Mouse (Mus musculus) stomach, embryonic 15.5 days (tissue): ENCODE results near the gene Coro2a. TPM values are rescaled to one million over a fixed set of nuclear protein-coding genes. Genes with fewer than 3 reads are reported as not detected.

Experiments used
- ATAC-seq: fragments of 200-750 bp; cut with Nextera tagmentation; 2 replicates; pipeline ENCODE4 v1.8.0; 2017; ENCODE audit warnings: low read depth, moderate number of reproducible peaks, moderate TSS enrichment; ENCODE audit not compliant: insufficient read depth, low FRiP score
- H3K27ac ChIP-seq: fragments of 300-500 bp; sonication (generic); 2 replicates; pipeline ENCODE4 v1.5.1; 2015; ENCODE audit warnings: mild to moderate bottlenecking, inconsistent platforms
- H3K27me3 ChIP-seq: fragments of 300-500 bp; sonication (generic); replicated peaks from 2 replicates; pipeline ENCODE4 v1.6.1; 2015; ENCODE audit warnings: inconsistent platforms
- H3K36me3 ChIP-seq: fragments of 300-500 bp; sonication (generic); 2 replicates; pipeline ENCODE4 v1.6.1; 2015; ENCODE audit warnings: inconsistent platforms
- H3K4me1 ChIP-seq: fragments of 300-500 bp; sonication (generic); 2 replicates; pipeline ENCODE4 v1.6.1; 2015; ENCODE audit warnings: inconsistent platforms
- H3K4me2 ChIP-seq: fragments of 300-500 bp; sonication (generic); 2 replicates; pipeline ENCODE4 v1.6.1; 2015; ENCODE audit warnings: mild to moderate bottlenecking, inconsistent platforms
- H3K4me3 ChIP-seq: fragments of 300-500 bp; sonication (generic); replicated peaks from 2 replicates; pipeline ENCODE4 v1.5.1; 2015; ENCODE audit warnings: inconsistent platforms
- H3K9ac ChIP-seq: fragments of 300-500 bp; sonication (generic); 2 replicates; pipeline ENCODE4 v1.6.1; 2015; ENCODE audit warnings: inconsistent platforms
- H3K9me3 ChIP-seq: fragments of 300-500 bp; sonication (generic); 2 replicates; pipeline ENCODE4 v1.6.1; 2016; ENCODE audit warnings: inconsistent platforms
- WGBS: fragments of 180-500 bp; shearing (Covaris S2); methylation state at CpG from one replicate; pipeline ENCODE4 v1.1.7; 2015; 5-methylcytosine and 5-hydroxymethylcytosine counted together
- polyA plus RNA-seq: library from polyadenylated mRNA; unstranded; fragments of >200 nt; fragmentation: Nextera tagmentation; extraction: Ambion mirVana; gene quantifications from 2 replicates; pipeline ENCODE4 v1.2.1, GENCODE M21; 2015

The Coro2a gene
- polyA plus RNA-seq, 1 experiment from 2014 or later, result 20.4 TPM

DNA sequence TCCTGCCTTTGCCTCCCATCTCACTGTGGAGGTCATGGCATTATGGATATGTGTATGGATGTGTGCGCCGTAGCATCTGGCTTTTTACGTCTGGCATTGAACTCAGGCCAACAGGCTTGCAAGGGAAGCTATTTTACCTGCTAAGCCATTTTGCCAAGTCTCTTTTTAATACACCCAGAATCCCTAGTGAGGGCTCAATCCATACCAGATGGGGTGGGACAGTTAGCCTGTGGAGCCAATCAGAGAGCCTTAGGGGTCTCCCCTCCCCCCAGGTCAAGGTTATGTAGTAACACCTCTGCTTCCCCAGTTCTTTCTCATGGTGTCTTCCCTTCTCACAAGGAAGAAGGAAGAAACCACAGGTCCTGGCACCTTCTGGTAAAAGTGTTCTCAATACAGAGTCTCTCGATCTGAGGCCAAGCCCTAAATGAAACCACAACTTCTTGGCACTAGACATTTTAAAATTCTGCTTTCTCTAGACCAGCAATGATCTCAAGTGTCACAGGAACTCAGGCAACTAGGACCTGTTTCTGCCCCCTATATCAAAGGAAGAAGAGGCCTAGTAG is 36.5 kb downstream of the Coro2a start:
- Histone ChIP-seq H3K36me3 (no peaks in the 10 kb centered on the region), H3K4me3 (no peak overlapping the region), H3K9me3 (no peaks in the 10 kb centered on the region), H3K4me1 (peaks cover 2% of the 10 kb centered on the region; the same call in 1 of the 2 replicates), H3K4me2 (no peak overlapping the region), H3K27me3 (no peaks in the 10 kb centered on the region), H3K9ac (no peak overlapping the region), H3K27ac (no peak overlapping the region)
- 92% methylated on average over 4 of the region's 4 CpGs for WGBS
- ATAC-seq, result no peak

DNA sequence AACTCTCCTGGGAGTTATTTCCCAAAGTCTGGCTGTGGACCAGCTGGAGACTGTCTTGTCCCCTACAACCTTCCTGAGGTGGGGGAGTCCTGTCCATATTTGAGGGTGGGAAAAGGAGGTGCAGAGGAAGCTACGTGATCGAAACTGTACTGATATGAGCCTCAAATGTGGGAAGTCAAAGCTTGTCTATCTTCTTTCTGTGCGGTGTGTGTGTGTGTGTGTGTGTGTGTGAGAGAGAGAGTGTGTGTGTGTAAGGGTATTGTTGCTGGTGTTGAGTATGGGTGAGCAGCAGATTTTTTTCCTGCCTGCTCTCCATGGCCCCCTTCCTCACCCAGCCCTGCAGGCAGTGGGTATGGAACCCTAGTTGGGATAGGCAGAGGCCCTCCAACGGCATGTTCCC is 37.8 kb downstream of the Coro2a start:
- Histone ChIP-seq H3K4me2 (no peak overlapping the region), H3K36me3 (no peaks in the 10 kb centered on the region), H3K4me1 (peaks cover 2% of the 10 kb centered on the region; the same call in 1 of the 2 replicates), H3K9ac (no peak overlapping the region), H3K9me3 (no peaks in the 10 kb centered on the region), H3K27ac (peak overlapping the region; percentile 5; the same call in 1 of the 2 replicates), H3K27me3 (no peaks in the 10 kb centered on the region), H3K4me3 (no peak overlapping the region)
- ATAC-seq, result no peak
- WGBS, result 82% methylated on average over 4 of the region's 4 CpGs

DNA sequence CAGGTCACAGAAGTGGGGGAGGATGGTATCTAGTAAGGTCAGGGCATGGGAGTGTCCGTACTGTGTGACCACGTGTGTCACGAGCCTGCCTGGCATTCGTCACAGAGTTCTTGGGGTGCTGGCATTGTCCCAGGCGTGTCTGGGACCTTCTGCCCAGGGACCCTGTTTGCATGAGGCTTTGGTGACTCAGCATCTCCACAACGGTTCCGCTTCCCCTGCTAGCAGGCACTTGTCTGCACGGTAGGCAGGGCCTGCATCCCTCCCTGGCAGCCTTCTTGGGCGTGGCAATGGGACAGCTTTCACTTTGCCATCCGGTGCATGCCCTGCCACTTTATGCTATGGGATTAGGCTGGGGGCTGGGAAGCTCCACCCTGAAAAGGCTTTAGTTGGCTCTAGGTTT is 38.2 kb downstream of the Coro2a start:
- Histone ChIP-seq H3K4me2 (no peak overlapping the region), H3K27me3 (no peaks in the 10 kb centered on the region), H3K4me1 (peaks cover 4% of the 10 kb centered on the region; the same call in 1 of the 2 replicates), H3K9me3 (no peaks in the 10 kb centered on the region), H3K4me3 (no peak overlapping the region), H3K9ac (no peak overlapping the region), H3K27ac (0 out of 2 replicates have a peak overlapping the region, but pooled peaks have one; percentile 35), H3K36me3 (no peaks in the 10 kb centered on the region)
- 45% methylated on average over 10 of the region's 10 CpGs for WGBS
- ATAC-seq, result peak; percentile 19; the same call in 1 of the 2 replicates

GRCm38 (mm10) chr4:46562841-46563240 is 39.2 kb downstream of the Coro2a start:
- no peaks in the 10 kb centered on the region for H3K27me3 ChIP-seq

GRCm38 (mm10) chr4:46562037-46562436 is 40.0 kb downstream of the Coro2a start:
- no peak for ATAC-seq
- H3K27me3 ChIP-seq, result no peaks in the 10 kb centered on the region
- no peak overlapping the region for H3K27ac ChIP-seq
- H3K9me3 ChIP-seq, result no peaks in the 10 kb centered on the region
- 70% methylated on average over 5 of the region's 5 CpGs for WGBS
- no peak overlapping the region for H3K9ac ChIP-seq
- no peaks in the 10 kb centered on the region for H3K36me3 ChIP-seq
- no peak overlapping the region for H3K4me3 ChIP-seq
- H3K4me1 ChIP-seq, result peaks cover 12% of the 10 kb centered on the region; the same call in 1 of the 2 replicates
- no peak overlapping the region for H3K4me2 ChIP-seq

More at GRCm38 (mm10) chr4:46562841-46563240, 39.2 kb downstream of the Coro2a start:
- H3K4me3 ChIP-seq, result no peak overlapping the region
- no peak for ATAC-seq
- H3K27ac ChIP-seq, result no peak overlapping the region
- H3K9ac ChIP-seq, result no peak overlapping the region
- 95% methylated on average over 14 of the region's 14 CpGs for WGBS
- H3K4me1 ChIP-seq, result peaks cover 12% of the 10 kb centered on the region; the same call in 1 of the 2 replicates
- H3K4me2 ChIP-seq, result no peak overlapping the region
- H3K9me3 ChIP-seq, result no peaks in the 10 kb centered on the region
- no peaks in the 10 kb centered on the region for H3K36me3 ChIP-seq

DNA sequence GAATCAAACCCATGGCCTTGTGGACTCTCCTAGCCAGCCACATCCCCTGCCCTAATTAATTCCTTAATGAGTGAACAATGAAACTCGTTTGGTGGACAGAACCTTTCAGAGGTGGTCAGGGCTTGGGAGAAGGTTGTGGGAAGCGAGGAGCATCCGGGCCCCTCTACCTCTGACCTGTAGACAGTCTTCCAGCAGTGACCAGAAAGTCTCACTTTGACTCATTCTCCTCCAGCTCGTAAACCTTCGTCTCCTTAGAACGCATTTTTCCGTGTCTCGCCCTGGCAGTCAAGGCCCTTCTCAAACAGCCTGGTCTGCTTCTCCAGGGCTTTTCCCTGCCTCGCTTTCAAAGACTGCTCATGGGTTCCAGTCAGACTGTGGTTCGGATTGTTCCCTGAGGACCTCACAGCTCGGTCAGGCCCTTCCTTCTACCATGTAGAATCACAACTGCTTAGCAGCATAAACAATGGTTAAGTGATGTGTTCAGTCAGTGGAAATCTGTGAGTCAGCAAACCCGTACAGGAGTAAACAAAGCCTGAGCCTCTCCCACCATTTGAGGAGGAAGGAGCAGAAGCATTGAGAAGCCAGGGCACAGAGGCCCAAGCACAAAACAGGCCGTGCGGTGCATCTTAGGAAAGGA is 41.8 kb downstream of the Coro2a start:
- H3K4me3 ChIP-seq, result no peak overlapping the region
- 62% methylated on average over 14 of the region's 14 CpGs for WGBS
- no peak for ATAC-seq

DNA sequence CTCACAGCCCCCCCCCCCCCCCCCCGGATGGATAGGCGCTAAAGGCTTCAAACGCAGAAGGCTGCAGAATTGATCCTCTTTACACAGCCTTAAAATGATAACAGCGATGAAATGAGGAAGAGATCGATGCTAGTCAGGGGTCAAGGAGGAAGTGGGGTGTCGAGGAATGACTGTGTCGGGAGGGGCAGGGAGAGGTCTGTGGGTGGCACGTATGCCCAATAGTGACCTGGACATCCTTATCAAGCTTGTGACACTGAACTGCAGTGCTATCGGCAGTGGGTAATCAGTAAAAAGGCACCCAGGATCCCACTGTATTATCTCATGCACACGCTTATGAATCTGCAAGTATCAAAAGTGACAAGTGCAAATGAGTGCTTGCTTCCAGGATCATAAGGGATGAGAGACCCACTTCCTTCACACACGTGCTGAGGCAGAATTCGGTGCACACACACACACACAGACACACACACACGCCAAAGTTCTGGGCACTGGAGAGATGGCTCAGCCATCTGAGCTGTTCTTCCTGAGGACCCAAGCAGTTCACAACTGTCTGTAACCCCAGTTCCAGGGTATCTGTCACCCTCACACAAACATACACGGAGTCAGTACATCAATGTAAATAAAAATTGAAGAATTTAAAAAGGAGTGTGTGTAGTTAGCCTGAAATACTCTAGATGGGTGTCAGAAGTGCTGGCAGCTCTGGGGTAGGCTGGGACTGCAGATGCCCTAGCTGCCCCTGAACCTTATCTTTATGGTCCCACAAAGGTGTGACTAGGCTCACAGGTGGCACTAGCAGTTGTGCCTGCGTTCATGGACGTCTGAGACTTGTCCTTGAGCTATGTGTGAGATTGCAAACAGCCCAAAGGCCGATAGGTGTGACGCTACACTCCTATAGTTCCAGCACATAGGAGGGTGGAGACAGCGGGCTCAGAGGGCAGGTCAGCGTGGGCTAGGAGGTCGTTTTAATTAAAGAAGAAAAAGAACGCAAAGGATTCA is 43.0 kb downstream of the Coro2a start:
- peaks cover 19% of the 10 kb centered on the region for H3K4me1 ChIP-seq
- WGBS, result 57% methylated on average over 22 of the region's 22 CpGs
- H3K9me3 ChIP-seq, result no peaks in the 10 kb centered on the region
- no peak overlapping the region for H3K9ac ChIP-seq
- H3K36me3 ChIP-seq, result no peaks in the 10 kb centered on the region
- H3K4me2 ChIP-seq, result no peak overlapping the region
- 0 out of 2 replicates have a peak, but pooled peaks have one; percentile 30 for ATAC-seq
- H3K27ac ChIP-seq, result 0 out of 2 replicates have a peak overlapping the region, but pooled peaks have one; percentile 9
- no peak overlapping the region for H3K4me3 ChIP-seq
- no peaks in the 10 kb centered on the region for H3K27me3 ChIP-seq

More for the DNA sequence above, 41.8 kb downstream of the Coro2a start:
- Histone ChIP-seq H3K4me2 (no peak overlapping the region), H3K9me3 (no peaks in the 10 kb centered on the region), H3K4me1 (peaks cover 15% of the 10 kb centered on the region), H3K27ac (peak overlapping the region; percentile 9), H3K27me3 (no peaks in the 10 kb centered on the region), H3K9ac (no peak overlapping the region), H3K36me3 (no peaks in the 10 kb centered on the region)

DNA sequence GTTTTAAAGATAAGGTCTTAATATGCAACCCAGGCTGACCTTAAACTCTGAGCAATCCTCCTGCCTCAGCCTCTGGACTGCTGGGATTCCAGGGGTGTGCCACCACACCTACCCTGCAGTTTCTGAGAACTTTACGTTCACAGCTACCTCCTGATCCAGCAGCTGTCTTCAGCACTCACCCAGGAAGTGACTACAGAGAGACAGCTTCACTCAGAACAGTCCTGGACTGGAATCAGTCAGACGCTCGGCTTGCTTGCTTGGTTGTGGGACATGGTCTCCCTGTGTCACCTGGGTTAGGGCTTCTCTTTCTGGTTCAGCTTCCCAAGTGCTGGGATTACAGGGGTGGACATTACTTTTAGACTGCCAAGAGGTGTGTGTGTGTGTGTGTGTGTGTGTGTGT is 45.1 kb downstream of the Coro2a start:
- no peak for ATAC-seq
- H3K27ac ChIP-seq, result no peak overlapping the region
- H3K4me1 ChIP-seq, result peaks cover 21% of the 10 kb centered on the region
- H3K9ac ChIP-seq, result no peak overlapping the region
- H3K4me2 ChIP-seq, result no peak overlapping the region
- no peak overlapping the region for H3K4me3 ChIP-seq
- H3K9me3 ChIP-seq, result no peaks in the 10 kb centered on the region
- H3K27me3 ChIP-seq, result no peaks in the 10 kb centered on the region
- 79% methylated on average over 3 of the region's 3 CpGs for WGBS
- H3K36me3 ChIP-seq, result no peaks in the 10 kb centered on the region

DNA sequence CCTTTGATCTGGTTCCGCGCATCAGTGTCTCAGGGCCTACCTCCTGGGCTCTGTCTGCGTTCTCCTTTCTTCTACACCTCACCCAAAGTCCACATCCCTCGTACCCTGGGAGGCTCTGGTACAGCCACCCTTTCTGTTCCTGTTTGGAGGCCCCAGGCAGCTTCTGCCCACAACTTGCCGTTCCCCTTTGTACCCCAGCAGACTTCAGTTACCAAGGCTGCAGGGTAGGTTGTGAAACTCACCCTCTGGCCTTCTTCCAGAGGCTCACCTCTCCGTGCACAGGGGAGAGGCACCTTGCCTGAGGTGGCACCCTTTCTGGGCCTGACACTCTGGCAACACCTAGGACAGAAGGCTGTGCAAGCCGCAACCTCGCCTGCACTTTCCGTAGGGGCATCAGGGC is 46.2 kb downstream of the Coro2a start:
- H3K9me3 ChIP-seq, result no peaks in the 10 kb centered on the region
- H3K4me2 ChIP-seq, result no peak overlapping the region
- WGBS, result 76% methylated on average over 9 of the region's 9 CpGs
- peak overlapping the region; percentile 68 for H3K27ac ChIP-seq
- H3K4me3 ChIP-seq, result no peak overlapping the region
- ATAC-seq, result no peak
- H3K4me1 ChIP-seq, result peaks cover 21% of the 10 kb centered on the region
- no peaks in the 10 kb centered on the region for H3K36me3 ChIP-seq
- H3K9ac ChIP-seq, result no peak overlapping the region
- no peaks in the 10 kb centered on the region for H3K27me3 ChIP-seq

GRCm38 (mm10) chr4:46554295-46555069 is 47.5 kb downstream of the Coro2a start:
- no peaks in the 10 kb centered on the region for H3K36me3 ChIP-seq
- no peaks in the 10 kb centered on the region for H3K27me3 ChIP-seq
- no peaks in the 10 kb centered on the region for H3K9me3 ChIP-seq
- no peak overlapping the region for H3K9ac ChIP-seq
- ATAC-seq, result no peak
- H3K27ac ChIP-seq, result peak overlapping the region; percentile 68
- no peak overlapping the region for H3K4me2 ChIP-seq
- WGBS, result 77% methylated on average over 10 of the region's 10 CpGs
- H3K4me1 ChIP-seq, result peaks cover 21% of the 10 kb centered on the region
- H3K4me3 ChIP-seq, result no peak overlapping the region

DNA sequence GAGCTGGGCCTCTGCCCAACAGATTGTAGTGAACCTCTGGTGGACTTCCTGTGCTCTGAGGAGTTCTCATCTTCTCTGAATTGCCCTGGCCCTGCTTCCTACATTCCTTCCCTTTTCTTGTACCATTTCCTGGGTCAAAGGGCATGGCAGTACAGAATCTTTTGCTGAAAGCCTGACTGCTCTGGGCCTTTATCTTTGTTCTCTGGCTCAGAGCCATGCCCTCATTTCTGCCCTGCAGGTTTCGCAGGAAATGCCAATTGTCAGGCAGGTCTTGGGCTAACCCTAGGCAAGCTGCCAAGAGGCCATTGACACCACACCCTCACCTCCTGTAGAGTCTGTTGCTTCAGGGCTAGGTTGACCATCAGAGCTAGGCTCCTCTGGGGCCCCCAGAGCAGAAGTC is 48.1 kb downstream of the Coro2a start:
- no peaks in the 10 kb centered on the region for H3K36me3 ChIP-seq
- no peak overlapping the region for H3K4me3 ChIP-seq
- H3K9me3 ChIP-seq, result no peaks in the 10 kb centered on the region
- no peaks in the 10 kb centered on the region for H3K27me3 ChIP-seq
- H3K4me2 ChIP-seq, result no peak overlapping the region
- peak overlapping the region; percentile 68 for H3K27ac ChIP-seq
- peaks cover 19% of the 10 kb centered on the region for H3K4me1 ChIP-seq
- 50% methylated on average over 1 of the region's 1 CpGs for WGBS
- ATAC-seq, result peak; percentile 61
- H3K9ac ChIP-seq, result no peak overlapping the region
